16 mouse cellular contexts compared by ENCODE assay signal in the genomic region with DNA sequence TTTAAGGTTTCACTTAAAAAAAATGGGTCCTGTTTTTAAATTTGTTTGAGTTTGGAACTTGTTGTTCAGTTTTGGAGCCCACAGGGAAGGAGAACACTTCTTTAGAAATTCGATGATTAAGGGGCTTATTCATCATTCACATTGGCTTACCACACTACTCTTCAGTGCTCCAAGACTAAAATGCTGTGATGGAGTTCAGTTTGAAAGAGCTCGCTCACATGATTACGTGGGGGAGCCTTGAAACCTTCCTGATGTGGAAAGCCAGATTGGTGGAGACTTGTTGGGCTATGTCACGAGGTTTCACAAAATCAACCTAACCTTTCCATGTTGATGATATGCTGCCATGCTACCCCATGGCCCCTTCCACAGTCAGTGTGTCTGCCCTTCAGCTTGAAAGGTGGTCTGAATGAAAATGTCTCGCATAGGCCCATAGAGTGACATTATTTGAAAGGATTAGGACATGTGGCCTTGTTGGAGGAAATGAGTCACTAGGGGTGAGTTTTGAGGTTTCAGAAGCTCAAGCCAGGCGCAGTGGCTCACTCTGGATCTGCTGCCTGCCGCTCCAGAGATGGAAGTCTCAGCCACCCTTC.
DNase-seq lines count a peak whose midpoint lies in the region; ATAC-seq and TF ChIP-seq lines count a peak whose summit lies in the region.
"Had no signal": no experiment of that assay in that cellular context is flagged by ENCODE, and none has a peak within 500 bp of the region (broad histone marks: within the 10 kb centered on the region; RNA-seq: fewer than 3 reads in every experiment).

No protein-coding gene starts in this region.

- no peaks in the 10 kb centered on the region for H3K27me3 ChIP-seq in embryonic facial prominence, embryonic 15.5 days
- no peaks in the 10 kb centered on the region for H3K27me3 ChIP-seq in embryonic facial prominence, embryonic 10.5 days (replicated peaks; ENCODE audit: low read depth, poor library complexity, severe bottlenecking)
- no peaks in the 10 kb centered on the region for H3K27me3 ChIP-seq in kidney, embryonic 15.5 days
- no peaks in the 10 kb centered on the region for H3K27me3 ChIP-seq in lung, embryonic 15.5 days
- no peaks in the 10 kb centered on the region for H3K27me3 ChIP-seq in stomach, postnatal 0 days (ENCODE audit: control insufficient read depth, insufficient read depth, low read length)
- H3K27me3 ChIP-seq: hindbrain, embryonic 15.5 days; midbrain, embryonic 12.5 days had no signal

- no peak overlapping the region for H3K4me2 ChIP-seq in embryonic facial prominence, embryonic 15.5 days (replicated peaks)
- H3K4me2 ChIP-seq in kidney, embryonic 15.5 days = no peak overlapping the region
- no peak overlapping the region for H3K4me2 ChIP-seq in lung, embryonic 15.5 days
- H3K4me2 ChIP-seq in stomach, postnatal 0 days (replicated peaks; ENCODE audit: low read depth) = no peak overlapping the region
- H3K4me2 ChIP-seq: heart, embryonic 13.5 days; hindbrain, embryonic 15.5 days; midbrain, embryonic 12.5 days had no signal

- TF ChIP-seq CTCF in stomach, postnatal 0 days (IDR thresholded peaks at IDR 0.05; ENCODE audit: low read depth) = no peak

- DNase-seq in embryonic facial prominence, embryonic 10.5 days (ENCODE audit: low spot score) = no peak
- no peak for DNase-seq in kidney, adult 11 months
- no peak for DNase-seq in lung, postnatal 4 days
- DNase-seq in stomach, postnatal 0 days (ENCODE audit: low spot score) = no peak
- no peak for DNase-seq in urinary bladder, adult 2 months (ENCODE audit: low spot score)
- DNase-seq: cerebellum, adult 18-20 months; embryo, embryonic 11 days; right cerebral cortex, postnatal 4 days; thymus, postnatal 4 days had no signal

- H3K9me3 ChIP-seq in embryonic facial prominence, embryonic 15.5 days (replicated peaks) = no peaks in the 10 kb centered on the region
- H3K9me3 ChIP-seq in embryonic facial prominence, embryonic 10.5 days = no peaks in the 10 kb centered on the region
- no peaks in the 10 kb centered on the region for H3K9me3 ChIP-seq in kidney, embryonic 15.5 days (replicated peaks)
- H3K9me3 ChIP-seq in lung, embryonic 15.5 days = no peaks in the 10 kb centered on the region
- no peaks in the 10 kb centered on the region for H3K9me3 ChIP-seq in stomach, postnatal 0 days (ENCODE audit: control insufficient read depth, low read length)
- H3K9me3 ChIP-seq: heart, embryonic 13.5 days; hindbrain, embryonic 15.5 days; midbrain, embryonic 12.5 days had no signal

- WGBS in embryonic facial prominence, embryonic 15.5 days = 77% methylated on average over 7 of the region's 7 CpGs
- WGBS in embryonic facial prominence, embryonic 10.5 days = 91% methylated on average over 7 of the region's 7 CpGs
- 62% methylated on average over 7 of the region's 7 CpGs for WGBS in kidney, embryonic 15.5 days
- 66% methylated on average over 7 of the region's 7 CpGs for WGBS in lung, embryonic 15.5 days
- WGBS in stomach, postnatal 0 days = 52% methylated on average over 7 of the region's 7 CpGs

- no peak for TF ChIP-seq EP300 in stomach, postnatal 0 days (optimal IDR thresholded peaks at IDR 0.05)

- H3K4me1 ChIP-seq in embryonic facial prominence, embryonic 15.5 days = peaks cover 14% of the 10 kb centered on the region
- H3K4me1 ChIP-seq in embryonic facial prominence, embryonic 10.5 days = peaks cover 46% of the 10 kb centered on the region
- H3K4me1 ChIP-seq in kidney, embryonic 15.5 days = peaks cover 45% of the 10 kb centered on the region
- H3K4me1 ChIP-seq in lung, embryonic 15.5 days = peaks cover 43% of the 10 kb centered on the region
- peaks cover 6% of the 10 kb centered on the region for H3K4me1 ChIP-seq in stomach, postnatal 0 days (replicated peaks; ENCODE audit: control insufficient read depth, insufficient read depth)

- no peaks in the 10 kb centered on the region for H3K36me3 ChIP-seq in embryonic facial prominence, embryonic 15.5 days
- H3K36me3 ChIP-seq in embryonic facial prominence, embryonic 10.5 days (replicated peaks) = no peaks in the 10 kb centered on the region
- H3K36me3 ChIP-seq in kidney, embryonic 15.5 days = no peaks in the 10 kb centered on the region
- no peaks in the 10 kb centered on the region for H3K36me3 ChIP-seq in lung, embryonic 15.5 days
- no peaks in the 10 kb centered on the region for H3K36me3 ChIP-seq in stomach, postnatal 0 days (ENCODE audit: control insufficient read depth, insufficient read depth, low read length)
- H3K36me3 ChIP-seq: heart, embryonic 13.5 days; hindbrain, embryonic 15.5 days; midbrain, embryonic 12.5 days had no signal

- ATAC-seq in embryonic facial prominence, embryonic 15.5 days (ENCODE audit: insufficient number of reproducible peaks, low FRiP score, low TSS enrichment, low read depth) = no peak
- no peak for ATAC-seq in kidney, embryonic 15.5 days (replicated peaks; ENCODE audit: low FRiP score)
- ATAC-seq in lung, embryonic 15.5 days (ENCODE audit: borderline replicate concordance, extremely low read depth, low FRiP score, low TSS enrichment) = no peak; the same call in 1 of the 2 replicates
- peak; percentile 40; the same call in 1 of the 2 replicates for ATAC-seq in stomach, postnatal 0 days (ENCODE audit: low FRiP score, low TSS enrichment)

- H3K27ac ChIP-seq in embryonic facial prominence, embryonic 15.5 days (replicated peaks) = 0 out of 2 replicates have a peak overlapping the region, but pooled peaks have one; percentile 18
- H3K27ac ChIP-seq in embryonic facial prominence, embryonic 10.5 days (replicated peaks) = no peak overlapping the region
- H3K27ac ChIP-seq in kidney, embryonic 15.5 days = peak overlapping the region; percentile 29
- peak overlapping the region; percentile 29; the same call in 1 of the 2 replicates for H3K27ac ChIP-seq in lung, embryonic 15.5 days
- H3K27ac ChIP-seq in stomach, postnatal 0 days (replicated peaks) = 0 out of 2 replicates have a peak overlapping the region, but pooled peaks have one; percentile 5
- H3K27ac ChIP-seq: heart, embryonic 13.5 days; hindbrain, embryonic 15.5 days; liver, embryonic 14.5 days; midbrain, embryonic 12.5 days had no signal

- H3K9ac ChIP-seq in embryonic facial prominence, embryonic 15.5 days = no peak overlapping the region
- H3K9ac ChIP-seq in kidney, embryonic 15.5 days = no peak overlapping the region
- no peak overlapping the region for H3K9ac ChIP-seq in lung, embryonic 15.5 days
- no peak overlapping the region for H3K9ac ChIP-seq in stomach, postnatal 0 days (ENCODE audit: low read length)
- H3K9ac ChIP-seq: heart, embryonic 13.5 days; hindbrain, embryonic 15.5 days; liver, embryonic 14.5 days; midbrain, embryonic 12.5 days had no signal

- H3K4me3 ChIP-seq in embryonic facial prominence, embryonic 15.5 days (replicated peaks) = no peak overlapping the region
- H3K4me3 ChIP-seq in embryonic facial prominence, embryonic 10.5 days = no peak overlapping the region
- no peak overlapping the region for H3K4me3 ChIP-seq in kidney, embryonic 15.5 days (replicated peaks)
- no peak overlapping the region for H3K4me3 ChIP-seq in lung, embryonic 15.5 days
- no peak overlapping the region for H3K4me3 ChIP-seq in stomach, postnatal 0 days (ENCODE audit: low read depth, low read length)
- H3K4me3 ChIP-seq: heart, embryonic 13.5 days; hindbrain, embryonic 15.5 days; midbrain, embryonic 12.5 days had no signal
